Mouse (Mus musculus): ENCODE measurements around the gene Cfap221.

DNA sequence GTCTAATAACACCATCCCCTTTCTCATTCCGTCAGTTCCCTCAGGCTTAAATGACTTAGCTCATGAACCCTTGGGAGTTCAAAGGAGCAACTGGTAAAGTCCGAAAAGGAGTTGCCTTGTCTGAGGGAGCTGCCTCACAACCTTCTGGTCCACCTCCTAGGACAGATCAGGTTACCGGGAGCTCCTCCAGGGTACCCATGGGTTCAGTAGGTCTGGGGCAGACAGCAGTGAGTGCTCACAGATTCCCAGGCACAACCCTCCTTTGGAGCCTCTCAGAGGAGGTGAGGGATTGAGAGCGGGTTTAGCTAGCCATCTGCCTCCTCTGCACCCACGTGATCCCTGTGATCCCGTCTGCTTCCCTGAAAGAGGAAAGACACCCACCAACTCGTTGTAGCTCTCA lies 60.2 kb downstream of the Cfap221 start:
- TF ChIP-seq GATA1 (IDR thresholded peaks at IDR 0.05; ENCODE audit: low read length) (no peak), TAL1 (IDR thresholded peaks at IDR 0.05; ENCODE audit: low read length) (no peak)

Measured in erythroblast, embryonic 14.5 days (primary cell).